Mouse (Mus musculus) intestine, embryonic 16.5 days (tissue): ENCODE results near the gene Hipk3. TPM values are rescaled to one million over a fixed set of nuclear protein-coding genes. Genes with fewer than 3 reads are reported as not detected.

Experiments used
- ATAC-seq: fragments of 200-750 bp; cut with Nextera tagmentation; 2 replicates; pipeline ENCODE4 v1.8.0; 2017; ENCODE audit warnings: moderate TSS enrichment, moderate library complexity
- H3K27ac ChIP-seq: fragments of 300-500 bp; sonication (generic); 2 replicates; pipeline ENCODE4 v1.5.1; 2014; ENCODE audit warnings: mild to moderate bottlenecking, low read length
- H3K27me3 ChIP-seq: fragments of 300-500 bp; sonication (generic); replicated peaks from 2 replicates; pipeline ENCODE4 v1.6.1; 2014; ENCODE audit warnings: low read length, control low read depth, mixed read lengths; ENCODE audit not compliant: control insufficient read depth, insufficient read depth
- H3K36me3 ChIP-seq: fragments of 300-500 bp; sonication (generic); 2 replicates; pipeline ENCODE4 v1.6.1; 2014; ENCODE audit warnings: low read length, control low read depth; ENCODE audit not compliant: control insufficient read depth, insufficient read depth
- H3K4me1 ChIP-seq: fragments of 300-500 bp; sonication (generic); 2 replicates; pipeline ENCODE4 v1.6.1; 2014; ENCODE audit warnings: low read length, control low read depth, mixed read lengths; ENCODE audit not compliant: control insufficient read depth, insufficient read depth
- H3K4me2 ChIP-seq: fragments of 300-500 bp; sonication (generic); 2 replicates; pipeline ENCODE4 v1.6.1; 2014; ENCODE audit warnings: low read depth, low read length, control low read depth
- H3K4me3 ChIP-seq: fragments of 300-500 bp; sonication (generic); 2 replicates; pipeline ENCODE4 v1.5.1; 2014; ENCODE audit warnings: mild to moderate bottlenecking, low read length
- H3K9ac ChIP-seq: fragments of 300-500 bp; sonication (generic); 2 replicates; pipeline ENCODE4 v1.6.1; 2014; ENCODE audit warnings: low read depth, low read length
- H3K9me3 ChIP-seq: fragments of 300-500 bp; sonication (generic); 2 replicates; pipeline ENCODE4 v1.6.1; 2016; ENCODE audit warnings: low read length, control low read depth; ENCODE audit not compliant: control insufficient read depth
- WGBS: fragments of 180-500 bp; shearing (Covaris S2); extraction: QIAGEN DNeasy Blood & Tissue Kit; methylation state at CpG from one replicate; pipeline ENCODE4 v1.1.7; 2014; 5-methylcytosine and 5-hydroxymethylcytosine counted together
- polyA plus RNA-seq: library from polyadenylated mRNA; unstranded; fragments of >200 nt; fragmentation: Nextera tagmentation; extraction: Ambion mirVana; gene quantifications from 2 replicates; pipeline ENCODE4 v1.2.1, GENCODE M21; 2015

The Hipk3 gene
- polyA plus RNA-seq, 1 experiment from 2014 or later: 7.6 TPM

- no peaks in the 10 kb centered on the region for H3K9me3 ChIP-seq
- no peak overlapping the region for H3K9ac ChIP-seq
- ATAC-seq: no peak
- no peaks in the 10 kb centered on the region for H3K36me3 ChIP-seq
- H3K27me3 ChIP-seq: no peaks in the 10 kb centered on the region
- H3K27ac ChIP-seq: no peak overlapping the region
- H3K4me3 ChIP-seq: no peak overlapping the region
- WGBS: 65% methylated on average over 4 of the region's 4 CpGs
- no peaks in the 10 kb centered on the region for H3K4me1 ChIP-seq
- H3K4me2 ChIP-seq: no peak overlapping the region
Observed at GRCm38 (mm10) chr2:104392700-104393312, 101.4 kb downstream of the Hipk3 start.

- no peaks in the 10 kb centered on the region for H3K36me3 ChIP-seq
- no peaks in the 10 kb centered on the region for H3K4me1 ChIP-seq
- H3K4me2 ChIP-seq: no peak overlapping the region
- H3K9me3 ChIP-seq: no peaks in the 10 kb centered on the region
- no peaks in the 10 kb centered on the region for H3K27me3 ChIP-seq
- no peak overlapping the region for H3K27ac ChIP-seq
- WGBS: 90% methylated on average over 11 of the region's 11 CpGs
- no peak overlapping the region for H3K4me3 ChIP-seq
- no peak overlapping the region for H3K9ac ChIP-seq
- no peak for ATAC-seq
Observed at GRCm38 (mm10) chr2:104389231-104389630, 105.0 kb downstream of the Hipk3 start.

GRCm38 (mm10) chr2:104385941-104386340, 108.3 kb downstream of the Hipk3 start:
- Histone ChIP-seq H3K4me2 (no peak overlapping the region), H3K36me3 (no peaks in the 10 kb centered on the region), H3K4me3 (no peak overlapping the region), H3K9ac (no peak overlapping the region), H3K9me3 (no peaks in the 10 kb centered on the region), H3K4me1 (no peaks in the 10 kb centered on the region), H3K27me3 (no peaks in the 10 kb centered on the region), H3K27ac (no peak overlapping the region)
- ATAC-seq: no peak
- 89% methylated on average over 2 of the region's 2 CpGs for WGBS

- Histone ChIP-seq H3K4me1 (no peaks in the 10 kb centered on the region), H3K27me3 (no peaks in the 10 kb centered on the region), H3K4me3 (no peak overlapping the region), H3K4me2 (no peak overlapping the region), H3K27ac (no peak overlapping the region), H3K36me3 (no peaks in the 10 kb centered on the region), H3K9ac (no peak overlapping the region), H3K9me3 (no peaks in the 10 kb centered on the region)
- 91% methylated on average over 4 of the region's 4 CpGs for WGBS
- ATAC-seq: no peak
Observed at GRCm38 (mm10) chr2:104383589-104383988, 110.7 kb downstream of the Hipk3 start.

- Histone ChIP-seq H3K9me3 (no peaks in the 10 kb centered on the region), H3K4me1 (no peaks in the 10 kb centered on the region), H3K4me3 (no peak overlapping the region), H3K4me2 (no peak overlapping the region), H3K27ac (no peak overlapping the region), H3K27me3 (no peaks in the 10 kb centered on the region), H3K9ac (no peak overlapping the region), H3K36me3 (no peaks in the 10 kb centered on the region)
- 80% methylated on average over 6 of the region's 6 CpGs for WGBS
- ATAC-seq: no peak
Observed at GRCm38 (mm10) chr2:104382813-104383212, 111.4 kb downstream of the Hipk3 start.

- H3K4me1 ChIP-seq: no peaks in the 10 kb centered on the region
- H3K27me3 ChIP-seq: no peaks in the 10 kb centered on the region
- no peaks in the 10 kb centered on the region for H3K36me3 ChIP-seq
- no peaks in the 10 kb centered on the region for H3K9me3 ChIP-seq
- no peak overlapping the region for H3K4me3 ChIP-seq
- ATAC-seq: no peak
- H3K27ac ChIP-seq: no peak overlapping the region
- H3K4me2 ChIP-seq: no peak overlapping the region
- H3K9ac ChIP-seq: no peak overlapping the region
- 15% methylated on average over 7 of the region's 7 CpGs for WGBS
Observed at GRCm38 (mm10) chr2:104379304-104379703, 114.9 kb downstream of the Hipk3 start.

- Histone ChIP-seq H3K36me3 (no peaks in the 10 kb centered on the region), H3K4me3 (no peak overlapping the region), H3K9ac (no peak overlapping the region), H3K4me2 (no peak overlapping the region), H3K27me3 (no peaks in the 10 kb centered on the region), H3K27ac (no peak overlapping the region), H3K9me3 (no peaks in the 10 kb centered on the region), H3K4me1 (no peaks in the 10 kb centered on the region)
- no peak for ATAC-seq
- WGBS: 24% methylated on average over 3 of the region's 3 CpGs
Observed at GRCm38 (mm10) chr2:104378791-104379190, 115.5 kb downstream of the Hipk3 start.

GRCm38 (mm10) chr2:104377990-104378389, 116.3 kb downstream of the Hipk3 start:
- no peak overlapping the region for H3K4me3 ChIP-seq
- no peaks in the 10 kb centered on the region for H3K27me3 ChIP-seq
- 59% methylated on average over 2 of the region's 2 CpGs for whole genome bisulfite sequencing
- H3K4me1 ChIP-seq: no peaks in the 10 kb centered on the region
- no peak overlapping the region for H3K27ac ChIP-seq
- no peaks in the 10 kb centered on the region for H3K36me3 ChIP-seq
- H3K9me3 ChIP-seq: no peaks in the 10 kb centered on the region
- no peak overlapping the region for H3K4me2 ChIP-seq
- H3K9ac ChIP-seq: no peak overlapping the region
- peak; percentile 53; the same call in 1 of the 2 replicates for ATAC-seq
